Mouse (Mus musculus) heart, embryonic 11.5 days (tissue): ENCODE data around the gene Prkaa2. TPM values are rescaled to one million over a fixed set of nuclear protein-coding genes. Genes with fewer than 3 reads are reported as not detected.

ENCODE experiments used
- ATAC-seq: fragments of 200-750 bp; cut with Nextera tagmentation; replicated peaks from 2 replicates; pipeline ENCODE4 v1.8.0; 2017; ENCODE audit warnings: moderate library complexity; ENCODE audit not compliant: insufficient number of reproducible peaks, low FRiP score, low TSS enrichment
- H3K27ac ChIP-seq: fragments of 300-500 bp; sonication (generic); 2 replicates; pipeline ENCODE4 v1.5.1; 2014; ENCODE audit warnings: mild to moderate bottlenecking, low read depth, low read length
- H3K27me3 ChIP-seq: fragments of 300-500 bp; sonication (generic); 2 replicates; pipeline ENCODE4 v1.6.1; 2014; ENCODE audit warnings: mild to moderate bottlenecking, low read length, mixed read lengths; ENCODE audit not compliant: control insufficient read depth, insufficient read depth
- H3K36me3 ChIP-seq: fragments of 300-500 bp; sonication (generic); 2 replicates; pipeline ENCODE4 v1.6.1; 2014; ENCODE audit warnings: mild to moderate bottlenecking, low read length, moderate library complexity, mixed read lengths; ENCODE audit not compliant: control insufficient read depth, insufficient read depth
- H3K4me1 ChIP-seq: fragments of 300-500 bp; sonication (generic); 2 replicates; pipeline ENCODE4 v1.6.1; 2014; ENCODE audit warnings: low read length; ENCODE audit not compliant: control insufficient read depth, insufficient read depth
- H3K4me2 ChIP-seq: fragments of 300-500 bp; sonication (generic); 2 replicates; pipeline ENCODE4 v1.6.1; 2014; ENCODE audit warnings: mild to moderate bottlenecking, moderate library complexity
- H3K4me3 ChIP-seq: fragments of 300-500 bp; sonication (generic); 2 replicates; pipeline ENCODE4 v1.5.1; 2014; ENCODE audit warnings: low read depth, low read length
- H3K9ac ChIP-seq: fragments of 300-500 bp; sonication (generic); 2 replicates; pipeline ENCODE4 v1.6.1; 2014; ENCODE audit warnings: mild to moderate bottlenecking, low read depth, low read length, moderate library complexity
- H3K9me3 ChIP-seq: fragments of 300-500 bp; sonication (generic); replicated peaks from 2 replicates; pipeline ENCODE4 v1.6.1; 2016; ENCODE audit warnings: low read length; ENCODE audit not compliant: control insufficient read depth
- whole genome bisulfite sequencing: fragments of 180-500 bp; shearing (Covaris S2); extraction: QIAGEN DNeasy Blood & Tissue Kit; methylation state at CpG from one replicate; pipeline ENCODE4 v1.1.7; 2014; ENCODE audit not compliant: insufficient replicate concordance; 5-methylcytosine and 5-hydroxymethylcytosine counted together
- polyA plus RNA-seq: library from polyadenylated mRNA; unstranded; fragments of >200 nt; fragmentation: Nextera tagmentation; extraction: Ambion mirVana; gene quantifications from 2 replicates; pipeline ENCODE4 v1.2.1, GENCODE M21; 2014

The Prkaa2 gene
- polyA plus RNA-seq, 1 experiment from 2014 or later, result 38.8 TPM

GRCm38 (mm10) chr4:104993140-104993874 lies 116.4 kb downstream of the Prkaa2 start:
- ATAC-seq, result no peak
- Histone ChIP-seq H3K4me2 (no peak overlapping the region), H3K9me3 (no peaks in the 10 kb centered on the region), H3K9ac (no peak overlapping the region), H3K4me1 (no peaks in the 10 kb centered on the region), H3K27ac (no peak overlapping the region), H3K27me3 (no peaks in the 10 kb centered on the region), H3K36me3 (no peaks in the 10 kb centered on the region), H3K4me3 (no peak overlapping the region)
- WGBS, result 81% methylated on average over 10 of the region's 10 CpGs

- WGBS, result 79% methylated on average over 3 of the region's 3 CpGs
- H3K9me3 ChIP-seq, result no peaks in the 10 kb centered on the region
- H3K36me3 ChIP-seq, result no peaks in the 10 kb centered on the region
- no peak overlapping the region for H3K4me3 ChIP-seq
- H3K27me3 ChIP-seq, result no peaks in the 10 kb centered on the region
- no peak for ATAC-seq
- H3K4me1 ChIP-seq, result no peaks in the 10 kb centered on the region
- no peak overlapping the region for H3K4me2 ChIP-seq
- H3K27ac ChIP-seq, result no peak overlapping the region
- H3K9ac ChIP-seq, result no peak overlapping the region
These were observed 117.4 kb downstream of the Prkaa2 start for GRCm38 (mm10) chr4:104992271-104992670.

- H3K36me3 ChIP-seq, result no peaks in the 10 kb centered on the region
- H3K4me2 ChIP-seq, result no peak overlapping the region
- ATAC-seq, result no peak
- no peak overlapping the region for H3K9ac ChIP-seq
- H3K9me3 ChIP-seq, result no peaks in the 10 kb centered on the region
- no peaks in the 10 kb centered on the region for H3K27me3 ChIP-seq
- H3K4me3 ChIP-seq, result no peak overlapping the region
- WGBS, result 69% methylated on average over 3 of the region's 3 CpGs
- no peaks in the 10 kb centered on the region for H3K4me1 ChIP-seq
- H3K27ac ChIP-seq, result no peak overlapping the region
These were observed 119.0 kb downstream of the Prkaa2 start for GRCm38 (mm10) chr4:104990686-104991085.

DNA sequence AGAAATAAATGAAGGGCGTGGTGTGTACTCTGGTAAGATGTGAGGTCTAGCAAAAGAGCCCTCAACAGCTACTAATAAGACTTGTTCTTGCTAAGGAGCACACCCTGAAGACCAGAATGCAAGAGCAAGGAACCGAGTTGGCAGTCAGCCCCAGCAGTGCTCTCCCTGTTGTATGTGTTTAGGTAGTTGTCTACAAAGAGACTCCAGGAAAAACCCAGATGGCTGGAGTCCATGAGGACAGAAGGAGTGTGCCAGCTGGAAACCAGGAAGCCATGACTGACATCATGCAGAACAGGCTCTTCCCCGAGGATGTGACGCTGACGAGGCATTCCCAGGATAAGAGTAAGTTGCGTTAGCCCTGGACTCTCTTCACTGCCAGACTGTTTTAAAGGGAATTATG lies 119.7 kb downstream of the Prkaa2 start:
- Histone ChIP-seq H3K9me3 (no peaks in the 10 kb centered on the region), H3K27me3 (no peaks in the 10 kb centered on the region), H3K4me3 (no peak overlapping the region), H3K27ac (no peak overlapping the region), H3K4me2 (no peak overlapping the region), H3K4me1 (no peaks in the 10 kb centered on the region), H3K9ac (no peak overlapping the region), H3K36me3 (no peaks in the 10 kb centered on the region)
- 82% methylated on average over 6 of the region's 6 CpGs for WGBS
- no peak for ATAC-seq

DNA sequence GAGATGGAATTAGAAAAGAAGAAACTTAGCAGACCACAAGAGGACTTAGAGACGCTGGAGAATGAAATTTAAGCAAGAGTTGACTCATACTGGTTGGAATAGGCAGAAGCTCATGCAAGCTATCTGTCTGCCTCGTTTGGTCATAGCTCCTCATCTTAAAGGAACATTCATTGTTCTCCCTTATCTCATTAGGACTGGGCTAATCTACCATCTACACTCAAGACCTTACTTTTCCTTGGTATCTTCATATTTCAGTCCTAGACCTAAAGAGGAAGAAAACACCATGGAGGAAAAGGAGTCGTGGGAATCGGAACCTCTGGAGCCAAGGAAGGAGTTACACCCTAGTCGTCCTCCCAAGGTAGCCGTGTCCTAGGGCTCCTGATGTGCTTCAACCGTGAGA lies 121.0 kb downstream of the Prkaa2 start:
- WGBS, result 80% methylated on average over 7 of the region's 7 CpGs
- Histone ChIP-seq H3K27ac (no peak overlapping the region), H3K27me3 (no peaks in the 10 kb centered on the region), H3K4me2 (no peak overlapping the region), H3K36me3 (no peaks in the 10 kb centered on the region), H3K4me3 (no peak overlapping the region), H3K9ac (no peak overlapping the region), H3K4me1 (no peaks in the 10 kb centered on the region), H3K9me3 (no peaks in the 10 kb centered on the region)
- no peak for ATAC-seq

DNA sequence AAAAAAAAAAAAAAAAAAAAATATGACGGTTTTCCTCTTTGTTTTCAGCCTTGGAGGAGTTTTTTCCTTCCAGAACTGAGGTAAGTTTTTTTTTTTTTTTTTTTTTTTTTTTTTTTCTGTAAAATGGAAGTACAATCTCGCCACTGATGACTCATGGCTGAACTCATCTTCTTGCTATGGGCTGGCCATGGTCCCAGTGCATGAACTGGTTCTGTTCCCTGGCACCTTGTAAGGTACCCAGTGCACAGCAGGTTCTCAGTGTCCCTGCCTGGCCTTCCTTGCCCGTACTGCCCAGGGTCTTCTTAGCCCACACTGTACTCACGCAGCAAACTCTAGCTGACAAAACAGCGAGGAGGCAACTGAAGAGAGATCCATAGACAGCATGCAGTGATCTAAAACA lies 121.6 kb downstream of the Prkaa2 start:
- Histone ChIP-seq H3K36me3 (no peaks in the 10 kb centered on the region), H3K27me3 (no peaks in the 10 kb centered on the region), H3K9ac (no peak overlapping the region), H3K9me3 (no peaks in the 10 kb centered on the region), H3K4me1 (no peaks in the 10 kb centered on the region), H3K4me3 (no peak overlapping the region), H3K4me2 (no peak overlapping the region), H3K27ac (no peak overlapping the region)
- WGBS, result 79% methylated on average over 5 of the region's 5 CpGs
- no peak for ATAC-seq

- Histone ChIP-seq H3K4me1 (no peaks in the 10 kb centered on the region), H3K9me3 (no peaks in the 10 kb centered on the region), H3K36me3 (no peaks in the 10 kb centered on the region), H3K4me2 (no peak overlapping the region), H3K27me3 (no peaks in the 10 kb centered on the region), H3K9ac (no peak overlapping the region), H3K27ac (no peak overlapping the region), H3K4me3 (no peak overlapping the region)
- no peak for ATAC-seq
- 66% methylated on average over 7 of the region's 7 CpGs for WGBS
These were observed 122.1 kb downstream of the Prkaa2 start for GRCm38 (mm10) chr4:104987631-104988030.

DNA sequence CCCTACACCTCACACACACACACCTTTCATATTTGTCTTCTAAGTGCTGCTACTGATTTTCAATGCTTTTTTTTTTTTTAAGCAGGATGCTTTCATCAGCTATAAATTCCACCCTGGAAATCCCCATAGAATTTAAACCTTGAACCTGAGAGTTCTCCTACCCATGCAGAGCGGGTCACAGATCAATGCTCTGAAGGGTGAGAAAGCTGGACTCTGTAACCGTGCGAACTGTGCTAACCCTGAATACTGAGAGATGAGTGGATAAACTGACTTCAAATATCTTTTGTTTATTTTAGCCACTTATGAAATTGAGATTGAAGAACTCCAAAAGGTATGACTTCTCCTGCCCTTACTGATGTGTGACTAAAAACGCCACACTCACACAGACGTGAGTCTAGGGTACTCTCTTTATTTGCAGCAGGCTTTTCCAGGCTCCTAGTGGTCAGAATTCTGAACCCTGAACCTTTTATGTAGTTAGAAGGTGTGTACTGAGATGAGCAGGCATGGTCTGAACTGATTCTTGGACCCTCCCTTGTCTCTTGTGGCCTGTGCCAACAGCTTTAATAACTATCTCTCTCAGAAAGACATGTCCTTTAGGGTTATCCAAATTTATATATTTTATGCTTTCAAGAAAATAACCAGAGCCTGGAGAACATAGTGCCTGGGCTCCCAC lies 123.6 kb downstream of the Prkaa2 start:
- Histone ChIP-seq H3K9me3 (no peaks in the 10 kb centered on the region), H3K4me1 (no peaks in the 10 kb centered on the region), H3K4me2 (no peak overlapping the region), H3K27ac (no peak overlapping the region), H3K4me3 (no peak overlapping the region), H3K27me3 (no peaks in the 10 kb centered on the region), H3K9ac (no peak overlapping the region), H3K36me3 (no peaks in the 10 kb centered on the region)
- no peak for ATAC-seq
- WGBS, result 85% methylated on average over 5 of the region's 5 CpGs
